Mouse (Mus musculus) embryonic facial prominence, embryonic 15.5 days (tissue): ENCODE measurements around the gene Medag. TPM values are rescaled to one million over a fixed set of nuclear protein-coding genes. Genes with fewer than 3 reads are reported as not detected.

Experiments used
- ATAC-seq: fragments of 200-750 bp; cut with Nextera tagmentation; 2 replicates; pipeline ENCODE4 v1.8.0; 2017; ENCODE audit warnings: low read depth, moderate TSS enrichment; ENCODE audit not compliant: insufficient number of reproducible peaks, low FRiP score, low TSS enrichment
- H3K27ac ChIP-seq: fragments of 300-500 bp; sonication (generic); replicated peaks from 2 replicates; pipeline ENCODE4 v1.5.1; 2015; ENCODE audit warnings: mild to moderate bottlenecking, inconsistent platforms
- H3K27me3 ChIP-seq: fragments of 300-500 bp; sonication (generic); 2 replicates; pipeline ENCODE4 v1.6.1; 2015; ENCODE audit warnings: inconsistent platforms
- H3K36me3 ChIP-seq: fragments of 300-500 bp; sonication (generic); 2 replicates; pipeline ENCODE4 v1.6.1; 2015; ENCODE audit warnings: mild to moderate bottlenecking, inconsistent platforms
- H3K4me1 ChIP-seq: fragments of 300-500 bp; sonication (generic); 2 replicates; pipeline ENCODE4 v1.6.1; 2015; ENCODE audit warnings: inconsistent platforms
- H3K4me2 ChIP-seq: fragments of 300-500 bp; sonication (generic); replicated peaks from 2 replicates; pipeline ENCODE4 v1.6.1; 2015; ENCODE audit warnings: mild to moderate bottlenecking, inconsistent platforms
- H3K4me3 ChIP-seq: fragments of 300-500 bp; sonication (generic); replicated peaks from 2 replicates; pipeline ENCODE4 v1.5.1; 2015; ENCODE audit warnings: mild to moderate bottlenecking, inconsistent platforms
- H3K9ac ChIP-seq: fragments of 300-500 bp; sonication (generic); 2 replicates; pipeline ENCODE4 v1.6.1; 2015; ENCODE audit warnings: inconsistent platforms
- H3K9me3 ChIP-seq: fragments of 300-500 bp; sonication (generic); replicated peaks from 2 replicates; pipeline ENCODE4 v1.6.1; 2016; ENCODE audit warnings: inconsistent platforms
- WGBS: fragments of 180-500 bp; shearing (Covaris S2); methylation state at CpG from one replicate; pipeline ENCODE4 v1.1.7; 2015; 5-methylcytosine and 5-hydroxymethylcytosine counted together
- polyA plus RNA-seq: library from polyadenylated mRNA; unstranded; fragments of >200 nt; fragmentation: Nextera tagmentation; extraction: Ambion mirVana; gene quantifications from 2 replicates; pipeline ENCODE4 v1.2.1, GENCODE M21; 2015

The Medag gene
- polyA plus RNA-seq, 1 experiment from 2014 or later, result 2.2 TPM

- Histone ChIP-seq H3K27ac (no peak overlapping the region), H3K4me3 (peak overlapping the region; percentile 40), H3K36me3 (no peaks in the 10 kb centered on the region), H3K4me2 (peak overlapping the region; percentile 58), H3K9ac (peak overlapping the region; percentile 3; the same call in 1 of the 2 replicates), H3K9me3 (no peaks in the 10 kb centered on the region), H3K27me3 (peaks cover 26% of the 10 kb centered on the region), H3K4me1 (peaks cover 15% of the 10 kb centered on the region)
- WGBS, result 37% methylated on average over 11 of the region's 11 CpGs
- no peak for ATAC-seq
Observed at GRCm38 (mm10) chr5:149412194-149412575, 636 bp downstream of the Medag start.

DNA sequence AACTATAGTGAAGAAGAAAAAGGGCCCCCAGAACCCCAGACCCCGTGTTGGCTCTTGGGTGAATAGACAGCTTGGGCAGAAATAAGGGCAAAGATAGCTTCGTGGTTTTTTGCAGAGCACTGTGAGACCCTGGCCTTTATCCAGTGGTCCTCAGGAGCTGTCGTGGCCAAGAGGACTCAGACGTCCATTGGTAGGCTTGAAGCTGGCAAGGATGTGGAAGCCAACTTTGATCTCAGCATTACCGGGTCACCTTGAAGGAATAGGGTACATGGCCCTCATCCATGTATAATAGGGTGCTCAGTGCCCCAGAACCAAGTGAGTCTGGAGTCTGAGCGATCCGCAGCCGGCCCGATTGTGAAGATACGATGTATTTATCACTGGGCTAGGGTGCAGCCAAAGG is 1.1 kb downstream of the Medag start:
- peaks cover 15% of the 10 kb centered on the region for H3K4me1 ChIP-seq
- ATAC-seq, result no peak
- H3K27me3 ChIP-seq, result peaks cover 26% of the 10 kb centered on the region

GRCm38 (mm10) chr5:149414369-149415167 is 3.0 kb downstream of the Medag start:
- WGBS, result 66% methylated on average over 9 of the region's 9 CpGs
- no peak overlapping the region for H3K4me3 ChIP-seq
- H3K36me3 ChIP-seq, result no peaks in the 10 kb centered on the region
- H3K27me3 ChIP-seq, result peaks cover 21% of the 10 kb centered on the region
- H3K4me1 ChIP-seq, result peaks cover 15% of the 10 kb centered on the region
- H3K4me2 ChIP-seq, result no peak overlapping the region
- no peak overlapping the region for H3K27ac ChIP-seq
- ATAC-seq, result no peak
- H3K9me3 ChIP-seq, result no peaks in the 10 kb centered on the region
- no peak overlapping the region for H3K9ac ChIP-seq

More for the DNA sequence above, 1.1 kb downstream of the Medag start:
- Histone ChIP-seq H3K36me3 (no peaks in the 10 kb centered on the region), H3K27ac (no peak overlapping the region), H3K9ac (no peak overlapping the region), H3K4me2 (peak overlapping the region; percentile 58; the same call in 1 of the 2 replicates), H3K4me3 (peak overlapping the region; percentile 40; the same call in 1 of the 2 replicates), H3K9me3 (no peaks in the 10 kb centered on the region)
- 91% methylated on average over 10 of the region's 10 CpGs for WGBS

- Histone ChIP-seq H3K27me3 (peaks cover 8% of the 10 kb centered on the region), H3K9ac (no peak overlapping the region), H3K4me2 (no peak overlapping the region), H3K36me3 (no peaks in the 10 kb centered on the region), H3K4me1 (no peaks in the 10 kb centered on the region), H3K27ac (no peak overlapping the region), H3K4me3 (no peak overlapping the region), H3K9me3 (no peaks in the 10 kb centered on the region)
- WGBS, result 88% methylated on average over 4 of the region's 4 CpGs
- ATAC-seq, result no peak
Observed at GRCm38 (mm10) chr5:149417381-149417780, 5.8 kb downstream of the Medag start.

DNA sequence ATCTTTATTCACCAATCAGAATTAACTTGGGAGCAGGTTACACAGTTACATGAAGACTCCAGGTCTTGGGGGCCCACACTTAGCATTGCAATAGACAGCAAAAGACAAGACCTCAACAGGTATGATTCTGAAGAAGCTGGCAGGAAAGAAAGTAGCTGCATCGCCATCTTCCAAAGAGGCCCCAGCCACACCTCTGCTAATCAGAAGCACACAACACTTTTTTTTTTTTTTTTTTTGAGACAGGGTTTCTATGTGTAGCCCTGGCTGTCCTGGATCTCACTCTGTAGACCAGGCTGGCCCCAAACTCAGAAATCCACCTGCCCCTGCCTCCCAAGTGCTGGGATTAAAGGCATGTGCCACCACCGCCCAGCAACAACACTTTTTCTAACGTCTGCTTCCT is 15.0 kb downstream of the Medag start:
- no peak for ATAC-seq
- no peaks in the 10 kb centered on the region for H3K9me3 ChIP-seq
- no peaks in the 10 kb centered on the region for H3K36me3 ChIP-seq
- peaks cover 18% of the 10 kb centered on the region for H3K4me1 ChIP-seq
- H3K9ac ChIP-seq, result no peak overlapping the region
- no peaks in the 10 kb centered on the region for H3K27me3 ChIP-seq
- H3K4me3 ChIP-seq, result no peak overlapping the region
- WGBS, result 90% methylated on average over 3 of the region's 3 CpGs
- H3K4me2 ChIP-seq, result no peak overlapping the region
- no peak overlapping the region for H3K27ac ChIP-seq

DNA sequence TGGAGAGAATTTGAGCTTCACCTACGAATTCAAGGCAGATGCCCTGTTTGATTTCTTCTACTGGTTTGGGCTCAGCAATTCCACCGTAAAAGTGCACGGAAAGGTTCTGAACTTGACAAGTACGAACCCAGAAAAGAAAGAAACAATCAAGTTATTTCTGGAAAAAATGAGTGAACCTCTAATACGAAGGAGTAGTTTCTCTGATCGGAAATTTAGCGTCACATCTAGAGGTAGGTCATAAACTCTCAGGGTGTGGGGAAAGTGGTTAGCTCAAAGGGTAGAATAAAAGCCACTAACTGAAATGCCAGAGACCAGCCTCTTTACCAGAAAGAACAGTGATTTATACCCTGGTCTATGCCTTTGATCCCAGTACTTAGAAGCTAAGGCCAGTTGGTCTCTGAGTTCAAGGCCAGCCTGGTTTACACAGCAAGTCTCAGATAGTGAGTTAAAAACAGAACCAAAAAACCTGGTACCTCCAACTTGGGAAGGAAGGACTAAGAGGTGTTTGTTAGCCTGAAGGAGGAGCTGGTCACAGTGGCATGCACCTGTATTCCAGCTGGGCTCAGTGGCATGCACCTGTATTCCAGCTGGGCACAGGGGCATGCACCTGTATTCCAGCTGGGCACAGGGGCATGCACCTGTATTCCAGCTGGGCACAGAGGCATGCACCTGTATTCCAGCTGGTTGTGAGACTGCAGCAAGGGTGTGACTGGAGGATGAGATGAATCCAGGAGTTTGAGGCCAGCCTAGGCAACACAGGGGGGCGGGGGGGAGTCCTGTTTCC is 15.9 kb downstream of the Medag start:
- Histone ChIP-seq H3K27me3 (no peaks in the 10 kb centered on the region), H3K27ac (no peak overlapping the region), H3K9me3 (no peaks in the 10 kb centered on the region), H3K9ac (no peak overlapping the region), H3K4me3 (no peak overlapping the region), H3K4me1 (peaks cover 18% of the 10 kb centered on the region), H3K4me2 (no peak overlapping the region), H3K36me3 (no peaks in the 10 kb centered on the region)
- WGBS, result 90% methylated on average over 8 of the region's 8 CpGs
- no peak for ATAC-seq

GRCm38 (mm10) chr5:149428347-149428746 is 16.8 kb downstream of the Medag start:
- H3K27ac ChIP-seq, result peak overlapping the region; percentile 81
- ATAC-seq, result peak; percentile 83
- 0 out of 2 replicates have a peak overlapping the region, but pooled peaks have one; percentile 8 for H3K4me2 ChIP-seq
- no peak overlapping the region for H3K4me3 ChIP-seq
- no peaks in the 10 kb centered on the region for H3K36me3 ChIP-seq
- WGBS, result 5% methylated on average over 6 of the region's 6 CpGs
- no peaks in the 10 kb centered on the region for H3K9me3 ChIP-seq
- no peaks in the 10 kb centered on the region for H3K27me3 ChIP-seq
- no peak overlapping the region for H3K9ac ChIP-seq
- H3K4me1 ChIP-seq, result peaks cover 18% of the 10 kb centered on the region

DNA sequence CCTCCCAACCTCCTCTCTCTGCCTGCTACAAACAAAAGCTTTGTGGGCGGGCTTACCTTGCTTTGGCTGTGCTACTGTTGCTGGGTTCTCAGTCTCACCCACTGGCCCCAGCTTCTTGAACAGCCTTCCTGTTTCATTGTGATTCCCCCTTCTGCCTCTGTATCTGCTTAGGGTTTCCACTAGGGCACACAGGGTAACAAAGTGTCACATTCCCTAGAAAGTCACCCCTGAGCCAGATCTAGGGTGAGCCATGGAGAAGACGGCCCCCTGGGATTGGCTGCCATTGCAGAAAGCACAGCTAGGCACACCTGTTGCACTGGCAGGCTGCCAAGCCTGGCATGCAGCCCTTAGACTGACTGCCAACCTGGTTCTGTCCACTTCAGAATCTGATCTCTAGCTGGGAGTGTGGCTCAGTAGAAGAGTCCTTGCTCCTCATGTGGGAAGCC is 17.3 kb downstream of the Medag start:
- WGBS, result 38% methylated on average over 2 of the region's 2 CpGs
- 0 out of 2 replicates have a peak overlapping the region, but pooled peaks have one; percentile 8 for H3K4me2 ChIP-seq
- no peak overlapping the region for H3K9ac ChIP-seq
- H3K36me3 ChIP-seq, result no peaks in the 10 kb centered on the region
- peak overlapping the region; percentile 81 for H3K27ac ChIP-seq
- no peaks in the 10 kb centered on the region for H3K9me3 ChIP-seq
- no peaks in the 10 kb centered on the region for H3K27me3 ChIP-seq
- H3K4me3 ChIP-seq, result no peak overlapping the region
- H3K4me1 ChIP-seq, result peaks cover 22% of the 10 kb centered on the region
- peak; percentile 84 for ATAC-seq

- no peaks in the 10 kb centered on the region for H3K36me3 ChIP-seq
- H3K4me2 ChIP-seq, result no peak overlapping the region
- no peak overlapping the region for H3K9ac ChIP-seq
- 52% methylated on average over 4 of the region's 4 CpGs for WGBS
- H3K27me3 ChIP-seq, result no peaks in the 10 kb centered on the region
- H3K4me1 ChIP-seq, result peaks cover 22% of the 10 kb centered on the region
- no peak for ATAC-seq
- no peak overlapping the region for H3K4me3 ChIP-seq
- no peak overlapping the region for H3K27ac ChIP-seq
- H3K9me3 ChIP-seq, result no peaks in the 10 kb centered on the region
Observed at GRCm38 (mm10) chr5:149429541-149429940, 18.0 kb downstream of the Medag start.

DNA sequence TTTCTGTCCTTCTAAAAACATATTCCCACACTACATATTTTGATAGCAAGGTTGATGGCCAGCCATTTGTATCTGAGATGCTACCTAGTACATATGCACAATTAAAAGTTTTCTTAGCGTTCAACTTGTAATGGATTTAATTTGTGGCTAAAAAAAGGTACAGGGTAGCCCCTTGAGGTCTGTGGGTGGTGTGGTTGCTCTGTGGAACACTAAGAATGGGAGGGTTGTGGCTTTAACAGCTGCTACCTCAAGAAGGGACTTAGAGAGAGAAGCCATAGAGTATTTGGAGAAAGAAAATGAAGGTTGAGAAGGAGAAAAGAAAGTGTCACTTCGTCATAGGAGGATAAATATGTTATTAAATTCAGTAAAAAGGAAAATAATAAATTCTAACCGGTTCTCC is 19.4 kb downstream of the Medag start:
- Histone ChIP-seq H3K4me3 (no peak overlapping the region), H3K36me3 (no peaks in the 10 kb centered on the region), H3K4me2 (no peak overlapping the region), H3K9ac (no peak overlapping the region), H3K27me3 (no peaks in the 10 kb centered on the region), H3K9me3 (no peaks in the 10 kb centered on the region), H3K4me1 (peaks cover 22% of the 10 kb centered on the region), H3K27ac (no peak overlapping the region)
- ATAC-seq, result no peak
- WGBS, result 81% methylated on average over 3 of the region's 3 CpGs

- H3K36me3 ChIP-seq, result no peaks in the 10 kb centered on the region
Observed at GRCm38 (mm10) chr5:149433618-149434017, 22.1 kb downstream of the Medag start.

More at GRCm38 (mm10) chr5:149433618-149434017, 22.1 kb downstream of the Medag start:
- Histone ChIP-seq H3K27ac (no peak overlapping the region), H3K27me3 (no peaks in the 10 kb centered on the region), H3K9ac (no peak overlapping the region), H3K4me1 (peaks cover 12% of the 10 kb centered on the region), H3K4me3 (no peak overlapping the region), H3K4me2 (no peak overlapping the region), H3K9me3 (no peaks in the 10 kb centered on the region)
- 67% methylated on average over 7 of the region's 7 CpGs for WGBS
- no peak for ATAC-seq
